25 mouse cellular contexts compared by ENCODE assay signal in genomic region chr1:157592039-157592438, GRCm38 (mm10).
DNase-seq lines count a peak whose midpoint lies in the region; ATAC-seq and TF ChIP-seq lines count a peak whose summit lies in the region.
"Had no signal": no experiment of that assay in that cellular context is flagged by ENCODE, and none has a peak within 500 bp of the region (broad histone marks: within the 10 kb centered on the region; RNA-seq: fewer than 3 reads in every experiment).

No protein-coding gene starts in this region.

- H3K9ac ChIP-seq in embryonic facial prominence, embryonic 13.5 days: no peak overlapping the region
- H3K9ac ChIP-seq in midbrain, embryonic 16.5 days (ENCODE audit: low read depth, low read length): no peak overlapping the region
- H3K9ac ChIP-seq: embryonic facial prominence, embryonic 12.5 days; hindbrain, embryonic 12.5 days; liver, embryonic 15.5 days; neural tube, embryonic 13.5 days had no signal

- no peaks in the 10 kb centered on the region for H3K27me3 ChIP-seq in embryonic facial prominence, embryonic 13.5 days
- H3K27me3 ChIP-seq in midbrain, embryonic 16.5 days (ENCODE audit: control insufficient read depth, insufficient read depth, low read depth, low read length): no peaks in the 10 kb centered on the region
- H3K27me3 ChIP-seq: embryonic facial prominence, embryonic 12.5 days; hindbrain, embryonic 12.5 days; liver, embryonic 15.5 days; neural tube, embryonic 13.5 days had no signal

- ATAC-seq in embryonic facial prominence, embryonic 13.5 days (ENCODE audit: insufficient number of reproducible peaks, insufficient read depth, low FRiP score, low TSS enrichment, low read depth): 0 out of 2 replicates have a peak, but pooled peaks have one; percentile 48
- ATAC-seq in midbrain, embryonic 16.5 days: 0 out of 2 replicates have a peak, but pooled peaks have one; percentile 62
- ATAC-seq: forebrain, embryonic 16.5 days; intestine, embryonic 16.5 days had no signal

- TF ChIP-seq POLR2A in lung, adult 2 months (IDR thresholded peaks at IDR 0.05; ENCODE audit: borderline replicate concordance, extremely low read depth, low read depth, low read length): no peak

- no peak for TF ChIP-seq CTCF in lung, adult 2 months (IDR thresholded peaks at IDR 0.05; ENCODE audit: insufficient read depth, low read length)

- H3K36me3 ChIP-seq in embryonic facial prominence, embryonic 13.5 days: no peaks in the 10 kb centered on the region
- no peaks in the 10 kb centered on the region for H3K36me3 ChIP-seq in midbrain, embryonic 16.5 days (ENCODE audit: control insufficient read depth, insufficient read depth, low read length)
- H3K36me3 ChIP-seq: embryonic facial prominence, embryonic 12.5 days; G1E; hindbrain, embryonic 12.5 days; liver, embryonic 15.5 days; neural tube, embryonic 13.5 days had no signal

- H3K4me3 ChIP-seq in embryonic facial prominence, embryonic 13.5 days: no peak overlapping the region
- H3K4me3 ChIP-seq in midbrain, embryonic 16.5 days (ENCODE audit: low read depth, low read length): no peak overlapping the region
- H3K4me3 ChIP-seq in lung, adult 2 months (replicated peaks; ENCODE audit: extremely low read depth, low read depth, low read length): no peak overlapping the region
- H3K4me3 ChIP-seq: embryonic facial prominence, embryonic 12.5 days; erythroblast, embryonic 14.5 days; hindbrain, embryonic 12.5 days; liver, embryonic 15.5 days; neural tube, embryonic 13.5 days had no signal

- no peaks in the 10 kb centered on the region for H3K4me1 ChIP-seq in embryonic facial prominence, embryonic 13.5 days
- H3K4me1 ChIP-seq in midbrain, embryonic 16.5 days (ENCODE audit: control insufficient read depth, insufficient read depth, low read length): peaks cover 4% of the 10 kb centered on the region
- H3K4me1 ChIP-seq in lung, adult 2 months (ENCODE audit: control insufficient read depth, insufficient read depth, low read length): no peaks in the 10 kb centered on the region
- H3K4me1 ChIP-seq: embryonic facial prominence, embryonic 12.5 days; hindbrain, embryonic 12.5 days; liver, embryonic 15.5 days had no signal

- WGBS in embryonic facial prominence, embryonic 13.5 days: 59% methylated on average over 2 of the region's 2 CpGs
- 30% methylated on average over 2 of the region's 2 CpGs for WGBS in midbrain, embryonic 16.5 days
- 70% methylated on average over 2 of the region's 2 CpGs for WGBS in lung, adult 2 months

- peak; percentile 28 for DNase-seq in heart, adult 11 months
- no peak for DNase-seq in heart, adult 18-20 months
- DNase-seq in brain, adult 2 months (ENCODE audit: low read depth, low spot score): peak; percentile 48
- no peak for DNase-seq in lung, adult 2 months
- no peak for DNase-seq in layer of hippocampus, adult 9-11 months
- DNase-seq: adrenal gland, adult 8-10 months; cerebellum, adult 11-12 months; cerebellum, adult 9-11 months; gastrocnemius, postnatal 10 days; heart, postnatal 36 days; kidney, adult 9 months; kidney, postnatal 10 days; lung, postnatal 36 days; thymus, postnatal 14 days had no signal

- H3K9me3 ChIP-seq in embryonic facial prominence, embryonic 13.5 days: no peaks in the 10 kb centered on the region
- H3K9me3 ChIP-seq in midbrain, embryonic 16.5 days (replicated peaks; ENCODE audit: control insufficient read depth, low read length, poor library complexity, severe bottlenecking): no peaks in the 10 kb centered on the region
- H3K9me3 ChIP-seq: embryonic facial prominence, embryonic 12.5 days; hindbrain, embryonic 12.5 days; liver, embryonic 15.5 days; neural tube, embryonic 13.5 days had no signal

- no peak overlapping the region for H3K27ac ChIP-seq in embryonic facial prominence, embryonic 13.5 days
- no peak overlapping the region for H3K27ac ChIP-seq in midbrain, embryonic 16.5 days (ENCODE audit: low read length)
- H3K27ac ChIP-seq: embryonic facial prominence, embryonic 12.5 days; hindbrain, embryonic 12.5 days; liver, embryonic 15.5 days; neural tube, embryonic 13.5 days had no signal

- no peak overlapping the region for H3K4me2 ChIP-seq in embryonic facial prominence, embryonic 13.5 days
- no peak overlapping the region for H3K4me2 ChIP-seq in midbrain, embryonic 16.5 days (ENCODE audit: low read length)
- H3K4me2 ChIP-seq: embryonic facial prominence, embryonic 12.5 days; heart, embryonic 11.5 days; hindbrain, embryonic 12.5 days; liver, embryonic 15.5 days; neural tube, embryonic 13.5 days had no signal

Comparison
In these comparisons a context has a peak if more than half of its experiments do, and no peak if none do; other contexts are left out.
1. DNase-seq: peak in heart, adult 11 months (single experiment) and brain, adult 2 months (single experiment); none in heart, adult 18-20 months (0 of 2), lung, adult 2 months (single experiment) and layer of hippocampus, adult 9-11 months (single experiment).